Mouse (Mus musculus): ENCODE data around the gene Nlrp4a.
"Not testable (repeated sequence)": the region's sequence is repeated elsewhere in the genome, so short reads cannot be mapped to it uniquely, and the experiment has no call there.

The Nlrp4a gene

GRCm38 (mm10) chr7:26434813-26435212, at the start of gene Nlrp4a:
TSS of gene Nlrp4a (plus strand) at chr7:26435113.
- no peak for DNase-seq (ENCODE audit: low read depth, low spot score)

GRCm38 (mm10) chr7:26386691-26387090, 48.2 kb upstream of the Nlrp4a start:
- peak; percentile 56 for DNase-seq (ENCODE audit: low read depth, low spot score)

- DNase-seq (ENCODE audit: low read depth, low spot score): peak; percentile 45
Measured at GRCm38 (mm10) chr7:26391137-26391536, 43.8 kb upstream of the Nlrp4a start.

GRCm38 (mm10) chr7:26391811-26392210, 43.1 kb upstream of the Nlrp4a start:
- DNase-seq (ENCODE audit: low read depth, low spot score): peak; percentile 65

GRCm38 (mm10) chr7:26403600-26403999, 31.3 kb upstream of the Nlrp4a start, which contains the start of gene Nlrp9c:
TSS of gene Nlrp9c (minus strand) at chr7:26403700.
- DNase-seq (ENCODE audit: low read depth, low spot score): not testable (repeated sequence)

GRCm38 (mm10) chr7:26476690-26477089, 41.8 kb downstream of the Nlrp4a start:
- DNase-seq (ENCODE audit: low read depth, low spot score): peak; percentile 23

GRCm38 (mm10) chr7:26489514-26489913, 54.6 kb downstream of the Nlrp4a start:
- DNase-seq (ENCODE audit: low read depth, low spot score): peak; percentile 49
